Mouse (Mus musculus) megakaryocyte, embryonic 14.5 days (primary cell): ENCODE data around the gene Galns. TPM values are rescaled to one million over a fixed set of nuclear protein-coding genes. Genes with fewer than 3 reads are reported as not detected.

ENCODE experiments used
- H3K27me3 ChIP-seq: replicated peaks from 2 replicates; pipeline ENCODE3; 2012; ENCODE audit warnings: inconsistent platforms
- H3K36me3 ChIP-seq: replicated peaks from 2 replicates; pipeline ENCODE3; 2012; ENCODE audit warnings: low read length, inconsistent platforms, mixed read lengths
- H3K4me1 ChIP-seq: 2 replicates; pipeline ENCODE4 v1.6.1; 2012; ENCODE audit warnings: inconsistent platforms
- H3K4me3 ChIP-seq: replicated peaks from 2 replicates; pipeline ENCODE3; 2012; ENCODE audit warnings: moderate library complexity, mild to moderate bottlenecking, inconsistent platforms
- H3K9me3 ChIP-seq: 2 replicates; pipeline ENCODE4 v1.6.1; 2012; ENCODE audit warnings: inconsistent platforms
- FLI1 ChIP-seq: IDR thresholded peaks from 2 replicates; pipeline ENCODE4 v1.6.1; 2012; ENCODE audit warnings: low read length, inconsistent platforms, mixed read lengths
- GATA1 ChIP-seq: IDR thresholded peaks from 3 replicates; pipeline ENCODE4 v1.6.1; 2012; ENCODE audit warnings: mixed read lengths, low read length, inconsistent platforms, borderline replicate concordance
- polyA plus RNA-seq: library from polyadenylated mRNA; stranded (reverse); fragments of >175 nt; gene quantifications from 2 replicates; pipeline ENCODE4 v1.2.3, GENCODE M21; 2012; ENCODE audit warnings: low replicate concordance; ENCODE audit not compliant: insufficient read depth

The Galns gene
- polyA plus RNA-seq, 1 experiment = 15.3 TPM

GRCm38 (mm10) chr8:122571750-122572267, 39.5 kb downstream of the Galns start:
- H3K9me3 ChIP-seq = no peaks in the 10 kb centered on the region
- peaks cover 66% of the 10 kb centered on the region for H3K4me1 ChIP-seq
- TF ChIP-seq FLI1 = no peak
- no peak for TF ChIP-seq GATA1
- no peak overlapping the region for H3K4me3 ChIP-seq
- H3K36me3 ChIP-seq = peaks cover 62% of the 10 kb centered on the region
- H3K27me3 ChIP-seq = no peaks in the 10 kb centered on the region

- Histone ChIP-seq H3K4me1 (peaks cover 66% of the 10 kb centered on the region), H3K9me3 (no peaks in the 10 kb centered on the region), H3K36me3 (peaks cover 62% of the 10 kb centered on the region), H3K27me3 (no peaks in the 10 kb centered on the region), H3K4me3 (no peak overlapping the region)
- TF ChIP-seq GATA1 (no peak), FLI1 (no peak)
Measured at GRCm38 (mm10) chr8:122571153-122571552, 40.1 kb downstream of the Galns start.

- Histone ChIP-seq H3K9me3 (no peaks in the 10 kb centered on the region), H3K4me1 (peaks cover 66% of the 10 kb centered on the region), H3K36me3 (peaks cover 58% of the 10 kb centered on the region), H3K27me3 (no peaks in the 10 kb centered on the region), H3K4me3 (peak overlapping the region; percentile 10)
- TF ChIP-seq FLI1 (no peak), GATA1 (no peak)
Measured at GRCm38 (mm10) chr8:122569996-122570395, 41.3 kb downstream of the Galns start.

GRCm38 (mm10) chr8:122569329-122569728, 41.9 kb downstream of the Galns start:
- Histone ChIP-seq H3K36me3 (peaks cover 52% of the 10 kb centered on the region), H3K4me1 (peaks cover 66% of the 10 kb centered on the region)

GRCm38 (mm10) chr8:122568881-122569309, 42.4 kb downstream of the Galns start:
- peaks cover 64% of the 10 kb centered on the region for H3K4me1 ChIP-seq
- no peaks in the 10 kb centered on the region for H3K9me3 ChIP-seq
- no peaks in the 10 kb centered on the region for H3K27me3 ChIP-seq
- TF ChIP-seq FLI1 (no peak), GATA1 (no peak)
- H3K4me3 ChIP-seq = peak overlapping the region; percentile 88
- peaks cover 47% of the 10 kb centered on the region for H3K36me3 ChIP-seq

More at GRCm38 (mm10) chr8:122569329-122569728, 41.9 kb downstream of the Galns start:
- Histone ChIP-seq H3K9me3 (no peaks in the 10 kb centered on the region), H3K4me3 (peak overlapping the region; percentile 88), H3K27me3 (no peaks in the 10 kb centered on the region)
- no peak for TF ChIP-seq GATA1
- TF ChIP-seq FLI1 = no peak

- Histone ChIP-seq H3K9me3 (no peaks in the 10 kb centered on the region), H3K27me3 (no peaks in the 10 kb centered on the region), H3K36me3 (peaks cover 41% of the 10 kb centered on the region), H3K4me3 (peak overlapping the region; percentile 97), H3K4me1 (peaks cover 64% of the 10 kb centered on the region)
- TF ChIP-seq FLI1 (no peak; the same call in 1 of the 2 replicates), GATA1 (no peak)
Measured at GRCm38 (mm10) chr8:122568109-122568504, 43.2 kb downstream of the Galns start.

- Histone ChIP-seq H3K4me3 (peak within 1 kb of the TSS; percentile 97), H3K9me3 (no peaks in the 10 kb centered on the region), H3K4me1 (peaks cover 62% of the 10 kb centered on the region), H3K36me3 (peaks cover 35% of the 10 kb centered on the region), H3K27me3 (no peaks in the 10 kb centered on the region)
- TF ChIP-seq FLI1 (peak; percentile 47; the same call in 1 of the 2 replicates), GATA1 (no peak)
Measured at GRCm38 (mm10) chr8:122567361-122568108, 43.7 kb downstream of the Galns start, which contains the start of gene Cdt1. TSS of gene Cdt1 (plus strand) at chr8:122568015.

GRCm38 (mm10) chr8:122566766-122567165, 44.5 kb downstream of the Galns start:
- H3K4me1 ChIP-seq = peaks cover 54% of the 10 kb centered on the region
- no peak for TF ChIP-seq GATA1
- no peak for TF ChIP-seq FLI1
- H3K27me3 ChIP-seq = no peaks in the 10 kb centered on the region
- no peaks in the 10 kb centered on the region for H3K9me3 ChIP-seq
- peak overlapping the region; percentile 97 for H3K4me3 ChIP-seq
- H3K36me3 ChIP-seq = peaks cover 27% of the 10 kb centered on the region

GRCm38 (mm10) chr8:122564363-122565352, 46.6 kb downstream of the Galns start:
- Histone ChIP-seq H3K4me3 (peak overlapping the region; percentile 11), H3K9me3 (no peaks in the 10 kb centered on the region), H3K36me3 (peaks cover 6% of the 10 kb centered on the region), H3K4me1 (peaks cover 60% of the 10 kb centered on the region), H3K27me3 (no peaks in the 10 kb centered on the region)
- no peak for TF ChIP-seq GATA1
- TF ChIP-seq FLI1 = no peak
